Mouse (Mus musculus) intestine, embryonic 16.5 days (tissue): ENCODE results near the gene Tmem9. TPM values are rescaled to one million over a fixed set of nuclear protein-coding genes. Genes with fewer than 3 reads are reported as not detected.
A peak's percentile ranks its signal among the peaks of the same experiment; 100 is the strongest.

ENCODE experiments used
- ATAC-seq: fragments of 200-750 bp; cut with Nextera tagmentation; 2 replicates; pipeline ENCODE4 v1.8.0; 2017; ENCODE audit warnings: moderate TSS enrichment, moderate library complexity
- H3K27ac ChIP-seq: fragments of 300-500 bp; sonication (generic); 2 replicates; pipeline ENCODE4 v1.5.1; 2014; ENCODE audit warnings: mild to moderate bottlenecking, low read length
- H3K27me3 ChIP-seq: fragments of 300-500 bp; sonication (generic); replicated peaks from 2 replicates; pipeline ENCODE4 v1.6.1; 2014; ENCODE audit warnings: low read length, control low read depth, mixed read lengths; ENCODE audit not compliant: control insufficient read depth, insufficient read depth
- H3K36me3 ChIP-seq: fragments of 300-500 bp; sonication (generic); 2 replicates; pipeline ENCODE4 v1.6.1; 2014; ENCODE audit warnings: low read length, control low read depth; ENCODE audit not compliant: control insufficient read depth, insufficient read depth
- H3K4me1 ChIP-seq: fragments of 300-500 bp; sonication (generic); 2 replicates; pipeline ENCODE4 v1.6.1; 2014; ENCODE audit warnings: low read length, control low read depth, mixed read lengths; ENCODE audit not compliant: control insufficient read depth, insufficient read depth
- H3K4me2 ChIP-seq: fragments of 300-500 bp; sonication (generic); 2 replicates; pipeline ENCODE4 v1.6.1; 2014; ENCODE audit warnings: low read depth, low read length, control low read depth
- H3K4me3 ChIP-seq: fragments of 300-500 bp; sonication (generic); 2 replicates; pipeline ENCODE4 v1.5.1; 2014; ENCODE audit warnings: mild to moderate bottlenecking, low read length
- H3K9ac ChIP-seq: fragments of 300-500 bp; sonication (generic); 2 replicates; pipeline ENCODE4 v1.6.1; 2014; ENCODE audit warnings: low read depth, low read length
- H3K9me3 ChIP-seq: fragments of 300-500 bp; sonication (generic); 2 replicates; pipeline ENCODE4 v1.6.1; 2016; ENCODE audit warnings: low read length, control low read depth; ENCODE audit not compliant: control insufficient read depth
- WGBS: fragments of 180-500 bp; shearing (Covaris S2); extraction: QIAGEN DNeasy Blood & Tissue Kit; methylation state at CpG from one replicate; pipeline ENCODE4 v1.1.7; 2014; 5-methylcytosine and 5-hydroxymethylcytosine counted together
- polyA plus RNA-seq: library from polyadenylated mRNA; unstranded; fragments of >200 nt; fragmentation: Nextera tagmentation; extraction: Ambion mirVana; gene quantifications from 2 replicates; pipeline ENCODE4 v1.2.1, GENCODE M21; 2015

The Tmem9 gene
- polyA plus RNA-seq, 1 experiment from 2014 or later = 165 TPM

GRCm38 (mm10) chr1:136045774-136046173, 37.8 kb downstream of the Tmem9 start:
- H3K27me3 ChIP-seq = peaks cover 13% of the 10 kb centered on the region
- H3K4me3 ChIP-seq = no peak overlapping the region
- no peak overlapping the region for H3K27ac ChIP-seq
- 18% methylated on average over 4 of the region's 4 CpGs for WGBS
- H3K4me2 ChIP-seq = no peak overlapping the region
- no peak overlapping the region for H3K9ac ChIP-seq
- H3K4me1 ChIP-seq = peaks cover 7% of the 10 kb centered on the region
- no peaks in the 10 kb centered on the region for H3K36me3 ChIP-seq
- no peak for ATAC-seq
- H3K9me3 ChIP-seq = no peaks in the 10 kb centered on the region

DNA sequence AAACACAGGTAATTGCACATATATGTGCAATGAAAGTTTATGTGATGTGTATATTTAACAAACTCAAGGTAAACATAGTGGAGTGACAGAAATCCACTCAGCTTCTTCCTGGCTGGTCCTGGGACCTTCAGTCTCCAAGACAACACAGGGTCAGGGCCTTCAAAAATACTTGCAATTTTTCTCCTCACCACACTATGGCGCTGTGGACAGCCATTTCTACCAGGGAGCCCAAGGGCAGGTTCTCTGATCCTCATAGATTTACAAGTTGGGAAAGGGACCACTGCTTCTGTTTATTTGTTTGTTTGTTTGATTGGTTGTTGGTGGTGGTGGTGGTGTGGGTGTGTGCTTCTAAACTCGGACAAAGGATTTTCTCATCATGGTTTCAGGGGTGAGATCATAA, 39.5 kb downstream of the Tmem9 start:
- H3K9ac ChIP-seq = no peak overlapping the region
- H3K4me3 ChIP-seq = no peak overlapping the region
- H3K4me2 ChIP-seq = no peak overlapping the region
- H3K9me3 ChIP-seq = no peaks in the 10 kb centered on the region
- WGBS = 8% methylated on average over 2 of the region's 2 CpGs
- no peak for ATAC-seq
- H3K4me1 ChIP-seq = peaks cover 6% of the 10 kb centered on the region; the same call in 1 of the 2 replicates
- H3K27me3 ChIP-seq = peaks cover 17% of the 10 kb centered on the region
- no peak overlapping the region for H3K27ac ChIP-seq
- H3K36me3 ChIP-seq = no peaks in the 10 kb centered on the region

DNA sequence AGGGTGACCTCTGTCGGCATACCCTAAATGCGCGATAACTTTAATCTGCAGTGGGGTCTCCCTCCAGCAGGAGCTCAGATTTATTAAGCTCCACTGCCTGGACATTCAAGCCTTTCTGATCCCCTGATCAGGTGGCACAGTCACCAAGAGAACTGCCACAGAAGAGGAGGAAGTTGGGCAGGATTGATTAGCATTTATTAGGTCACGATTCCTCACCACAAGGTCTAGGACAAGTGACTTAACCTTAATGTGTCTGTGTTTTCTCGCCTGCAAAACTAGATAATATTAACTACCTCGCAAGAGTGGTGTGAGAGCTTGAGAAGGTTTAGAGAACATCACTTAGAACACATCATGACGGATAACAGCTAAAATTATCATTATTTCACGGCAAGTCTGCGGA, 39.9 kb downstream of the Tmem9 start:
- 76% methylated on average over 9 of the region's 9 CpGs for WGBS
- no peak overlapping the region for H3K4me2 ChIP-seq

GRCm38 (mm10) chr1:136050312-136051012, 42.5 kb downstream of the Tmem9 start, which contains the start of gene Ascl5:
Ascl5 (plus strand) TSS chr1:136050804.
- no peak within 1 kb of the TSS for H3K27ac ChIP-seq
- peaks cover 17% of the 10 kb centered on the region for H3K27me3 ChIP-seq
- peak within 1 kb of the TSS; percentile 50 for H3K4me2 ChIP-seq
- 25% methylated on average over 29 of the region's 29 CpGs for WGBS
- H3K4me1 ChIP-seq = peaks cover 6% of the 10 kb centered on the region; the same call in 1 of the 2 replicates
- peak; percentile 31 for ATAC-seq
- H3K36me3 ChIP-seq = no peaks in the 10 kb centered on the region
- H3K4me3 ChIP-seq = peak within 1 kb of the TSS; percentile 30
- no peaks in the 10 kb centered on the region for H3K9me3 ChIP-seq
- H3K9ac ChIP-seq = 0 out of 2 replicates have a peak within 1 kb of the TSS, but pooled peaks have one; percentile 25

More for the DNA sequence above, 39.9 kb downstream of the Tmem9 start:
- no peaks in the 10 kb centered on the region for H3K9me3 ChIP-seq
- H3K27me3 ChIP-seq = peaks cover 17% of the 10 kb centered on the region
- ATAC-seq = no peak
- no peak overlapping the region for H3K27ac ChIP-seq
- H3K9ac ChIP-seq = no peak overlapping the region
- no peaks in the 10 kb centered on the region for H3K36me3 ChIP-seq
- no peak overlapping the region for H3K4me3 ChIP-seq
- H3K4me1 ChIP-seq = peaks cover 6% of the 10 kb centered on the region; the same call in 1 of the 2 replicates

DNA sequence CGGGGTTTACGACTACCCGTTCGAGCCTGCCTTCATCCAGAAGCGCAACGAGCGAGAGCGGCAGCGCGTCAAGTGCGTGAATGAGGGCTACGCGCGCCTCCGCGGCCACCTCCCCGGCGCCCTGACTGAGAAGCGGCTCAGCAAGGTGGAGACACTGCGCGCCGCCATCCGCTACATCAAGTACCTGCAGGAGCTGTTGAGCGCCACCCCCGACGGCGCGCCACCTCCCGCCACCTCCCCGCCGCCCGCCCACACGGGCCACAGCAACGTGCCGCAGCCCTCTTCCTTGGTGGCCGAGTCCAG, 43.0 kb downstream of the Tmem9 start:
- peak; percentile 70 for ATAC-seq
- Histone ChIP-seq H3K9me3 (no peaks in the 10 kb centered on the region), H3K36me3 (no peaks in the 10 kb centered on the region), H3K27me3 (peaks cover 17% of the 10 kb centered on the region), H3K4me2 (peak overlapping the region; percentile 50), H3K4me3 (peak overlapping the region; percentile 30), H3K27ac (no peak overlapping the region), H3K9ac (0 out of 2 replicates have a peak overlapping the region, but pooled peaks have one; percentile 25), H3K4me1 (peaks cover 6% of the 10 kb centered on the region; the same call in 1 of the 2 replicates)
- 1% methylated on average over 36 of the region's 36 CpGs for WGBS

GRCm38 (mm10) chr1:136051465-136051864, 43.5 kb downstream of the Tmem9 start:
- Histone ChIP-seq H3K4me3 (peak overlapping the region; percentile 30), H3K4me1 (peaks cover 6% of the 10 kb centered on the region; the same call in 1 of the 2 replicates), H3K4me2 (peak overlapping the region; percentile 50), H3K9me3 (no peaks in the 10 kb centered on the region), H3K27ac (no peak overlapping the region), H3K36me3 (no peaks in the 10 kb centered on the region), H3K27me3 (peaks cover 17% of the 10 kb centered on the region), H3K9ac (no peak overlapping the region)
- peak; percentile 80 for ATAC-seq
- WGBS = 3% methylated on average over 6 of the region's 6 CpGs

DNA sequence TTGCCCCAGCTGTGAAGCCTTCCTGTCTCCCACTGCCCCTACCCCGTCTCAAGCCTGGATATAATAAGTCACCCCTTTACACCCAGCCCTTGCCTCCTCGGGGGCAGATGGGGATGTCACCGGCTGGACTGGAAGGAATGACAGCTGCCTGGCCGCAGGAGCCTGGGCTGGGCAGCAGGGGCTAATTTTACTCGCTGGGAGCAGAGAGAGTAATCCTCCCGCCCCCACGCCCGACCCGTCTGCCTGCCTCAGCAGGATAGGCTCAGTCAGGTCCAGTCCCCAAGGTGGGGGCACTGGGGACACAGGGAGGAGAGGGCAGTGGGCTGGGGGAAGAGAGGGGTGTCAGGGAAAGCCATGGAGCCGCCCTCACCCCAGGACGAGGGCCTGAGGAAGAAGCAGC, 44.6 kb downstream of the Tmem9 start, which contains the start of gene Cacna1s:
TSS of gene Cacna1s (plus strand) at position 204 of the 400 bp plus-strand sequence.
- peaks cover 17% of the 10 kb centered on the region for H3K27me3 ChIP-seq
- no peak within 1 kb of the TSS for H3K9ac ChIP-seq
- WGBS = 53% methylated on average over 11 of the region's 11 CpGs
- peaks cover 6% of the 10 kb centered on the region; the same call in 1 of the 2 replicates for H3K4me1 ChIP-seq
- no peaks in the 10 kb centered on the region for H3K36me3 ChIP-seq
- no peaks in the 10 kb centered on the region for H3K9me3 ChIP-seq
- H3K27ac ChIP-seq = no peak within 1 kb of the TSS
- no peak within 1 kb of the TSS for H3K4me3 ChIP-seq
- ATAC-seq = no peak
- H3K4me2 ChIP-seq = no peak within 1 kb of the TSS

GRCm38 (mm10) chr1:136055771-136056170, 47.8 kb downstream of the Tmem9 start:
- 68% methylated on average over 3 of the region's 3 CpGs for WGBS
- Histone ChIP-seq H3K36me3 (no peaks in the 10 kb centered on the region), H3K27me3 (peaks cover 4% of the 10 kb centered on the region), H3K4me1 (peaks cover 4% of the 10 kb centered on the region; the same call in 1 of the 2 replicates), H3K4me2 (no peak overlapping the region), H3K9me3 (no peaks in the 10 kb centered on the region), H3K9ac (no peak overlapping the region), H3K4me3 (no peak overlapping the region), H3K27ac (no peak overlapping the region)
- ATAC-seq = no peak

GRCm38 (mm10) chr1:136058594-136058993, 50.6 kb downstream of the Tmem9 start:
- H3K9me3 ChIP-seq = no peaks in the 10 kb centered on the region
- no peaks in the 10 kb centered on the region for H3K4me1 ChIP-seq
- 30% methylated on average over 3 of the region's 3 CpGs for WGBS
- ATAC-seq = no peak
- no peak overlapping the region for H3K4me3 ChIP-seq
- H3K36me3 ChIP-seq = no peaks in the 10 kb centered on the region
- H3K27me3 ChIP-seq = no peaks in the 10 kb centered on the region
- no peak overlapping the region for H3K4me2 ChIP-seq
- no peak overlapping the region for H3K9ac ChIP-seq
- no peak overlapping the region for H3K27ac ChIP-seq
